Mouse (Mus musculus): ENCODE measurements at regions not wholly inside any gene's neighbourhood (a gene's known extent, or its start where the extent isn't known, plus 50 kb on each side); places are given as distances from the start of the nearest gene placed in this dataset.
A peak's percentile ranks its signal among the peaks of the same experiment; 100 is the strongest.
"Not testable (repeated sequence)": the region's sequence is repeated elsewhere in the genome, so short reads cannot be mapped to it uniquely, and the experiment has no call there.

DNA sequence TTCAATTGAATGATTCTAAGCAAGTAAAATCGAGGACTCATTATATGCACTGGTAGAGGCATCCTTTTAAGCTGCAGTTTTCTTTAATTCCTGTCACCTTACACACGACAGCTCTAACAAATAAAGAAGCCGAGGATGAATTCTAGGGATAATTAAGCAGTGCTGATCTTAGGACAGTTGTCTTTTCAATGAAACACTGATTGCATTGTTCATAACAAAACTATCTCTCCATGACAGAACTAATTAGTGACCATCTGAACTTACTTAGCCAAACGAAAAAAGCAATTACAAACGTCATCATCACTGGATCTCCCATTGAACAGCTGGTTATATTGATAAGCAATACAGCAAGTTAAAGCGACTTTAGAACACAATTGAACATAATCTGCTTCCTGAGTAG lies 1579.7 kb upstream of the G6pd2 start:
- no peak for ATAC-seq (ENCODE audit: low read depth)
- no peak overlapping the region for H3K9ac ChIP-seq (ENCODE audit: low read depth, low read length)
- WGBS: 44% methylated on average over 6 of the region's 6 CpGs

DNA sequence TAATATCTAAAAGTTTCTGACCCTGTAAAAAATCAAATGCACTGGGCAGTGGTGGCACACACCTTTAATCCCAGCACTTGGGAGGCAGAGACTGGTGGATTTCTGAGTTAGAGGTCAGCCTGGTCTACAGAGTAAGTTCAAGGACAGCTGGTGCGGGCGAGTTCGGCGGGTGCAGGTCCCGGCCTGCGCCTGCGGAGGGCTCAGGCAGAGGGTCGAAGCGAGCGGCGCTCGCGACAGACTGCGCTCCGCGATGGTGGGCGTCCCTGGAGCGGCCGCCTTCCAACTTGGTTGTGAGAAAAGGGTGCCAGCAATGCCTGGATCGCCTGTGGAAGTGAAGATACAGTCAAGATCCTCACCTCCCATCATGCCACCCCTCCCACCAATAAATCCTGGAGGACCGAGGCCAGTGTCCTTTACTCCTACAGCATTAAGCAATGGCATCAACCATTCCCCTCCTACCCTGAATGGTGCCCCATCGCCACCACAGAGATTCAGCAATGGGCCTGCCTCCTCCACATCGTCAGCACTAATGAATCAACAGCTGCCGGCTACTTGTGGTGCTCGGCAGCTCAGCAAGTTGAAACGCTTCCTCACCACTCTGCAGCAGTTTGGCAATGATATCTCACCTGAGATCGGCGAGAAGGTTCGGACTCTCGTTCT lies 1577.3 kb upstream of the G6pd2 start:
- H3K4me3 ChIP-seq (ENCODE audit: low read depth, low read length): peak overlapping the region; percentile 20; the same call in 1 of the 2 replicates
- WGBS: 15% methylated on average over 21 of the region's 30 CpGs
- DNase-seq (ENCODE audit: low spot score); H3K27ac ChIP-seq (replicated peaks; ENCODE audit: low read depth, low read length); H3K9me3 ChIP-seq (ENCODE audit: control insufficient read depth, low read length); H3K27me3 ChIP-seq (replicated peaks; ENCODE audit: control insufficient read depth, insufficient read depth, low read length); H3K36me3 ChIP-seq (ENCODE audit: control insufficient read depth, insufficient read depth, low read length); H3K9ac ChIP-seq (ENCODE audit: low read depth, low read length); H3K4me1 ChIP-seq (ENCODE audit: control insufficient read depth, insufficient read depth, low read length): not testable (repeated sequence)
- peak overlapping the region; percentile 37 for H3K4me2 ChIP-seq (ENCODE audit: low read depth, low read length)
- peak; percentile 71; the same call in 1 of the 2 replicates for ATAC-seq (ENCODE audit: low read depth)

More for the DNA sequence above, 1579.7 kb upstream of the G6pd2 start:
- no peak overlapping the region for H3K4me2 ChIP-seq (ENCODE audit: low read depth, low read length)
- no peaks in the 10 kb centered on the region for H3K36me3 ChIP-seq (ENCODE audit: control insufficient read depth, insufficient read depth, low read length)
- no peaks in the 10 kb centered on the region for H3K9me3 ChIP-seq (ENCODE audit: control insufficient read depth, low read length)
- H3K27me3 ChIP-seq (replicated peaks; ENCODE audit: control insufficient read depth, insufficient read depth, low read length): no peaks in the 10 kb centered on the region; the same call in 1 of the 2 replicates
- no peaks in the 10 kb centered on the region for H3K4me1 ChIP-seq (ENCODE audit: control insufficient read depth, insufficient read depth, low read length)
- H3K27ac ChIP-seq (replicated peaks; ENCODE audit: low read depth, low read length): no peak overlapping the region
- H3K4me3 ChIP-seq (ENCODE audit: low read depth, low read length): no peak overlapping the region
- DNase-seq (ENCODE audit: low spot score): peak; percentile 3

DNA sequence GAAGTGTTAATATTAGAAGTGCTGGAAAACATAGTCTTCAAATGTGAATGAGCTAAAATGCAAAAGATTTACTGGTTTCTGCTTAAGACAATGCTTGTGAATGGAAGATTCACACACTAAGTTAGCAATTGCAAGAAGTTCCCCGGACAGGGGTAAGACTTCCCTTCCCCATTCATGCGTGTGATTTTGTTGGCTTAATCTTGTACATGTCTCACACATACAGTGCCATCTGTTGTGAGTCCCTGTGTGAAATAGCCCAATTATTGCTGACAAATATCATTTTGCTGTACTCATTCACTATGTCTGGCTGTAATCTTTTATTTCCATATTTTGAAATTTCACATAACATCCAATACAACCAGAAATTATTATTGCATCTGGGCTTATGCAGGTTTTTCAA lies 1564.4 kb upstream of the G6pd2 start:
- H3K9me3 ChIP-seq (ENCODE audit: control insufficient read depth, low read length): no peaks in the 10 kb centered on the region
- no peaks in the 10 kb centered on the region for H3K36me3 ChIP-seq (ENCODE audit: control insufficient read depth, insufficient read depth, low read length)
- ATAC-seq (ENCODE audit: low read depth): no peak
- no peak overlapping the region for H3K4me3 ChIP-seq (ENCODE audit: low read depth, low read length)
- 82% methylated on average over 2 of the region's 2 CpGs for WGBS
- no peak overlapping the region for H3K27ac ChIP-seq (replicated peaks; ENCODE audit: low read depth, low read length)
- no peaks in the 10 kb centered on the region for H3K27me3 ChIP-seq (replicated peaks; ENCODE audit: control insufficient read depth, insufficient read depth, low read length)
- no peak overlapping the region for H3K9ac ChIP-seq (ENCODE audit: low read depth, low read length)
- DNase-seq (ENCODE audit: low spot score): no peak
- H3K4me1 ChIP-seq (ENCODE audit: control insufficient read depth, insufficient read depth, low read length): no peaks in the 10 kb centered on the region
- H3K4me2 ChIP-seq (ENCODE audit: low read depth, low read length): no peak overlapping the region

DNA sequence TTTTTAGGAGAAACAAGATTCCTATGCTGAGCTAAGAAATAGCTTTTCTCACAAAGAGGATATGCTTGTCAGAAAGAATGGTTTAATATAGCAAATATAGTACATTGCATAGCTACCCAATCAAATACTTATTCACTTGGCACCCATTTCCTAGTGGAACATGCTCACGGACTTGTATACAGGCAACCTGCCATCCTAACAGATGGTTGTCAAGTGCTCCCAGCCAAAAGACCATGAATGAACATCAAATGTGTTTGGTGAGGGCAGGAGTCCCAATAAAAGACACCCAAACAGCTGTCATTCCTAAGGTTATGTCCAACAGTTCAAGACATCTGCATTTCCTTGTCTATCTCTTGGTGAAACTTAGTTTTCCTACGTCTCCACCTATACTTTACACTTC lies 1531.9 kb upstream of the G6pd2 start:
- 82% methylated on average over 2 of the region's 2 CpGs for WGBS
- Histone ChIP-seq H3K27me3 (replicated peaks; ENCODE audit: control insufficient read depth, insufficient read depth, low read length) (no peaks in the 10 kb centered on the region), H3K4me3 (ENCODE audit: low read depth, low read length) (no peak overlapping the region), H3K36me3 (ENCODE audit: control insufficient read depth, insufficient read depth, low read length) (no peaks in the 10 kb centered on the region), H3K9ac (ENCODE audit: low read depth, low read length) (no peak overlapping the region), H3K9me3 (ENCODE audit: control insufficient read depth, low read length) (no peaks in the 10 kb centered on the region), H3K4me2 (ENCODE audit: low read depth, low read length) (no peak overlapping the region), H3K27ac (replicated peaks; ENCODE audit: low read depth, low read length) (no peak overlapping the region), H3K4me1 (ENCODE audit: control insufficient read depth, insufficient read depth, low read length) (no peaks in the 10 kb centered on the region)
- ATAC-seq (ENCODE audit: low read depth): no peak
- DNase-seq (ENCODE audit: low spot score): no peak

Measured in embryonic facial prominence, embryonic 14.5 days (tissue).